Mouse (Mus musculus) kidney, postnatal 25 days (tissue): ENCODE measurements around the gene Necap1.

Source experiments
- DNase-seq, 2 experiments: peaks; one replicate each; pipeline ENCODE4 v3.0.0; 2021; ENCODE audit warnings: mixed read lengths in 2 of 2

Gene Necap1

GRCm38 (mm10) chr6:122873871-122874719 is at the start of gene Necap1:
Necap1 (plus strand) TSS chr6:122874474.
- peak; percentile 96 to 99 for DNase-seq

- no peak for DNase-seq
These were observed 49.1 kb upstream of the Necap1 start for GRCm38 (mm10) chr6:122825166-122825565.

GRCm38 (mm10) chr6:122825923-122826742 is 48.1 kb upstream of the Necap1 start:
- peak; percentile 66 to 85 for DNase-seq

GRCm38 (mm10) chr6:122828086-122828485 is 46.2 kb upstream of the Necap1 start:
- peak in 1 of 2 experiments; percentile 27 for DNase-seq

GRCm38 (mm10) chr6:122832880-122833279 is 41.4 kb upstream of the Necap1 start:
- DNase-seq = no peak

- peak; percentile 47 to 54 for DNase-seq
These were observed 39.9 kb upstream of the Necap1 start for GRCm38 (mm10) chr6:122834365-122834764.

GRCm38 (mm10) chr6:122836974-122837373 is 37.3 kb upstream of the Necap1 start:
- no peak for DNase-seq

GRCm38 (mm10) chr6:122837539-122837938 is 36.7 kb upstream of the Necap1 start:
- no peak for DNase-seq

- DNase-seq = no peak
These were observed 30.5 kb upstream of the Necap1 start for GRCm38 (mm10) chr6:122843759-122844158.

GRCm38 (mm10) chr6:122852696-122853095 is 21.6 kb upstream of the Necap1 start:
- DNase-seq = no peak

- DNase-seq = no peak
These were observed 19.7 kb upstream of the Necap1 start for GRCm38 (mm10) chr6:122854552-122854951.

- no peak for DNase-seq
These were observed 18.3 kb upstream of the Necap1 start, which contains the start of gene C3ar1 for GRCm38 (mm10) chr6:122855955-122856354. C3ar1 (minus strand) TSS chr6:122856161.

GRCm38 (mm10) chr6:122862434-122862833 is 11.8 kb upstream of the Necap1 start:
- DNase-seq = no peak

GRCm38 (mm10) chr6:122862871-122863270 is 11.4 kb upstream of the Necap1 start:
- no peak for DNase-seq

- DNase-seq = peak in 1 of 2 experiments; percentile 18
These were observed 6.4 kb upstream of the Necap1 start for GRCm38 (mm10) chr6:122867914-122868313.

- DNase-seq = no peak
These were observed 4.4 kb upstream of the Necap1 start for GRCm38 (mm10) chr6:122869846-122870245.

- no peak for DNase-seq
These were observed 1.5 kb upstream of the Necap1 start for GRCm38 (mm10) chr6:122872800-122873199.

- DNase-seq = peak; percentile 30 to 68
These were observed 581 bp downstream of the Necap1 start for GRCm38 (mm10) chr6:122874720-122875389.

GRCm38 (mm10) chr6:122879141-122879735 is 5.0 kb downstream of the Necap1 start:
- DNase-seq = no peak

- DNase-seq = peak; percentile 36 to 60
These were observed 5.7 kb downstream of the Necap1 start for GRCm38 (mm10) chr6:122879781-122880505.

- no peak for DNase-seq
These were observed 7.0 kb downstream of the Necap1 start for GRCm38 (mm10) chr6:122881287-122881686.

GRCm38 (mm10) chr6:122883603-122884002 is 9.3 kb downstream of the Necap1 start:
- DNase-seq = no peak
